Mouse (Mus musculus) embryonic fibroblast, embryonic 13.5 days (primary cell): ENCODE data around the gene Ltbp1.

Experiments
- CTCF ChIP-seq: IDR thresholded peaks from 2 replicates; pipeline ENCODE4 v1.5.1; 2011; ENCODE audit warnings: mild to moderate bottlenecking, control low read depth, low read length, moderate library complexity, borderline replicate concordance; ENCODE audit not compliant: insufficient read depth
- POLR2A ChIP-seq: IDR thresholded peaks from 2 replicates; pipeline ENCODE4 v1.6.1; 2011; ENCODE audit warnings: low read depth, mild to moderate bottlenecking, control low read depth, low read length, moderate library complexity

DNA sequence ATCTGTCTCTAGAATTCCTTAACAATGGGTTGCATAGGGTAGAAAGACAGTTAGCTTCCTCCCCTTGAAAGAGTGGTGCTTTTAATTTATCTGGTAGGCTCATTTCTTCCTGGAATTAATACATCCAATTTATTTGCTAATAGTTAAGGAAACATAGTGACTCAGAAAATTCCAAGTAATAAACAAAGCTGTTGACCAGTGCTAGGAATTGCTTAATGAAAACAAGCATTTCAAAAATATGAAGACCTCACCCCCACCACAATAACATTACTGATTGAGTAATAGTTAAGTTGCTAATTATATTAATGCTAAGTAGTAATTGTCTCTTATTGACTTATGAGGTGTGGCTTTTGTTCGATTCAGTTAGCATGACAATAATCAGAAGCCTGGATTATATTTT, 272.7 kb downstream of the Ltbp1 start:
- TF ChIP-seq CTCF: no peak
- no peak for TF ChIP-seq POLR2A
